Mouse (Mus musculus): ENCODE results near the gene Sh2d6.

DNA sequence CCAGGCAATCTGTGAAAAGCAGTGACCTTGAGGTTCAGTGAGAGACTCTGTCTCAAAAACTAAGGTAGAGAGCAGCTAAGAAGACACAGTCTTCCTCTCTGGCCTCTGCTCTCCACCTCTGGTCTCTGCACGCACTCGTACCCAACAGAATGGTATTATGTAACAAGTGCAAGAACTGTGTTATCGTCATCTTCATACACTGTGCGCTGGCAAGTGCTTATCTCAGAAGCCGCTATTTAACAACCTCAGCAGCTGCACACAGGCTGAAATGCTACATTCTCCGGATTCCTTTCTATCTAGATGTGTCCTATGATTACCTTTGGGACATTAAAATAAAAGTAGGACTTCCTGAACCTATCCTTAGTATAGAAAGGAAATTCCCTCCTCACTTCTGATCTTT is 28.6 kb downstream of the Sh2d6 start:
- TF ChIP-seq POLR2A (IDR thresholded peaks at IDR 0.05; ENCODE audit: control insufficient read depth, low read depth, low read length), result no peak
- TF ChIP-seq CTCF (IDR thresholded peaks at IDR 0.05; ENCODE audit: control insufficient read depth, insufficient read depth, insufficient replicate concordance, low read depth, low read length), result no peak

All from testis, adult 2 months (tissue).